Mouse (Mus musculus): Measurements from ENCODE around the gene Dyrk3.

DNA sequence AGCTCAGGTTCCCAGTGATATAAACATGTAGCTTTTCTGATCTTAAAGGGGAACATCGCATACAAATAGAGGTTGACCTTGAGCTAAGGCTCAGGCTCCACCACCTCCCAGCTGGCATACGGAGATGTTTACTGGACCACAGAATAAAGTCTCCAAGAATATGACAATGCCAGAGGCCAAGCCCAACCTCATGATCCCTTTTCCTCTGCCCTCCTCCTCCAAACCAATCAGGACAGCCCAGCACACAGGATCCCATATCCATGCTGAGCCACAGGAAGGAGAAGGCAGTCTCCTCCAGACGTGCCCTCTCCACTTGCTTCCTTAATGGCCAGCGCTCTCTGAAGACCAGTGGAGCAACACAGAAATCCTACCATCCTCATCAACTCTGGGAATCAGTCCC is 47.3 kb downstream of the Dyrk3 start:
- TF ChIP-seq CTCF (IDR thresholded peaks at IDR 0.05; ENCODE audit: borderline replicate concordance, control insufficient read depth, extremely low read depth, insufficient read depth, low read length, poor library complexity) (no peak), POLR2A (IDR thresholded peaks at IDR 0.05; ENCODE audit: control insufficient read depth, extremely low read depth, insufficient read depth, low read length, poor library complexity) (no peak)
